Mouse (Mus musculus) mature B cell (primary cell): ENCODE measurements around the gene Gm3045.

Experiments used
- in situ Hi-C: fragments of 300-500 bp; cut with MboI; formaldehyde crosslinking; loops from 2 replicates; pipeline ENCODE4 v1.14.3; 2019

Gm3045 gene

GRCm38 (mm10) chr13:56435615-56436287 lies 9.4 kb downstream of the Gm3045 start:
- in situ Hi-C loops: no loop called here

GRCm38 (mm10) chr13:56438211-56439075 lies 12.0 kb downstream of the Gm3045 start, which contains the start of gene Slc25a48:
Gene Slc25a48 (plus strand): TSS chr13:56438355.
- in situ Hi-C loops: no loop called here

GRCm38 (mm10) chr13:56443411-56443810 lies 17.0 kb downstream of the Gm3045 start:
- in situ Hi-C loops: no loop called here

GRCm38 (mm10) chr13:56444112-56444511 lies 17.7 kb downstream of the Gm3045 start:
- in situ Hi-C loops: no loop called here

- in situ Hi-C loops: no loop called here
Measured at GRCm38 (mm10) chr13:56444996-56445395, 18.6 kb downstream of the Gm3045 start.

GRCm38 (mm10) chr13:56449239-56450030 lies 23.0 kb downstream of the Gm3045 start:
- in situ Hi-C loops: no loop called here

GRCm38 (mm10) chr13:56450035-56450434 lies 23.6 kb downstream of the Gm3045 start:
- in situ Hi-C loops: no loop called here

GRCm38 (mm10) chr13:56458001-56458400 lies 31.6 kb downstream of the Gm3045 start:
- in situ Hi-C loops: no loop called here

- in situ Hi-C loops: no loop called here
Measured at GRCm38 (mm10) chr13:56461460-56461859, 35.1 kb downstream of the Gm3045 start.

GRCm38 (mm10) chr13:56462791-56463190 lies 36.4 kb downstream of the Gm3045 start:
- in situ Hi-C loops: no loop called here

- in situ Hi-C loops: no loop called here
Measured at GRCm38 (mm10) chr13:56463261-56463660, 36.9 kb downstream of the Gm3045 start.

- in situ Hi-C loops: no loop called here
Measured at GRCm38 (mm10) chr13:56463750-56464149, 37.4 kb downstream of the Gm3045 start.

- in situ Hi-C loops: no loop called here
Measured at GRCm38 (mm10) chr13:56467786-56468185, 41.4 kb downstream of the Gm3045 start.

GRCm38 (mm10) chr13:56468536-56468935 lies 42.1 kb downstream of the Gm3045 start:
- in situ Hi-C loops: no loop called here

GRCm38 (mm10) chr13:56471211-56471610 lies 44.8 kb downstream of the Gm3045 start:
- in situ Hi-C loops: no loop called here

- in situ Hi-C loops: no loop called here
Measured at GRCm38 (mm10) chr13:56471951-56472350, 45.6 kb downstream of the Gm3045 start.

- in situ Hi-C loops: no loop called here
Measured at GRCm38 (mm10) chr13:56472661-56473060, 46.3 kb downstream of the Gm3045 start.

- in situ Hi-C loops: no loop called here
Measured at GRCm38 (mm10) chr13:56475363-56475762, 49.0 kb downstream of the Gm3045 start.

- in situ Hi-C loops: no loop called here
Measured at GRCm38 (mm10) chr13:56476790-56477189, 50.4 kb downstream of the Gm3045 start.

GRCm38 (mm10) chr13:56477271-56477670 lies 50.9 kb downstream of the Gm3045 start:
- in situ Hi-C loops: no loop called here

GRCm38 (mm10) chr13:56478027-56478426 lies 51.6 kb downstream of the Gm3045 start:
- in situ Hi-C loops: no loop called here

GRCm38 (mm10) chr13:56482146-56482545 lies 55.8 kb downstream of the Gm3045 start, which contains the start of gene Il9:
Gene Il9 (minus strand): TSS chr13:56482246.
- in situ Hi-C loops: no loop called here
